Mouse (Mus musculus): ENCODE data around the gene Jade2. TPM values are rescaled to one million over a fixed set of nuclear protein-coding genes. Genes with fewer than 3 reads are reported as not detected.

Gene Jade2
- polyA plus RNA-seq, 1 experiment from 2014 or later, result 0.44 TPM

- H3K27me3 ChIP-seq (ENCODE audit: control insufficient read depth, insufficient read depth, low read length), result no peaks in the 10 kb centered on the region
- ATAC-seq (ENCODE audit: insufficient number of reproducible peaks, low FRiP score, low TSS enrichment, low read depth), result no peak
- no peaks in the 10 kb centered on the region for H3K4me1 ChIP-seq (ENCODE audit: control insufficient read depth, insufficient read depth, low read length)
- H3K27ac ChIP-seq (replicated peaks; ENCODE audit: low read depth, low read length), result no peak overlapping the region
- no peak overlapping the region for H3K9ac ChIP-seq (ENCODE audit: low read length)
- DNase-seq (ENCODE audit: low spot score), result no peak
- WGBS, result 96% methylated on average over 12 of the region's 12 CpGs
- H3K4me3 ChIP-seq (ENCODE audit: low read depth, low read length), result no peak overlapping the region
- no peak overlapping the region for H3K4me2 ChIP-seq (ENCODE audit: low read depth, severe bottlenecking)
- H3K9me3 ChIP-seq (ENCODE audit: control insufficient read depth, low read length), result no peaks in the 10 kb centered on the region
- no peaks in the 10 kb centered on the region for H3K36me3 ChIP-seq (ENCODE audit: control insufficient read depth, insufficient read depth, low read length)
These were observed 21.9 kb downstream of the Jade2 start for GRCm38 (mm10) chr11:51835598-51835997.

- H3K9me3 ChIP-seq (ENCODE audit: control insufficient read depth, low read length), result no peaks in the 10 kb centered on the region
- H3K9ac ChIP-seq (ENCODE audit: low read length), result no peak overlapping the region
- no peak overlapping the region for H3K27ac ChIP-seq (replicated peaks; ENCODE audit: low read depth, low read length)
- ATAC-seq (ENCODE audit: insufficient number of reproducible peaks, low FRiP score, low TSS enrichment, low read depth), result no peak
- no peak for DNase-seq (ENCODE audit: low spot score)
- H3K27me3 ChIP-seq (ENCODE audit: control insufficient read depth, insufficient read depth, low read length), result no peaks in the 10 kb centered on the region
- WGBS, result 94% methylated on average over 8 of the region's 8 CpGs
- H3K4me2 ChIP-seq (ENCODE audit: low read depth, severe bottlenecking), result no peak overlapping the region
- no peaks in the 10 kb centered on the region for H3K4me1 ChIP-seq (ENCODE audit: control insufficient read depth, insufficient read depth, low read length)
- no peak overlapping the region for H3K4me3 ChIP-seq (ENCODE audit: low read depth, low read length)
- no peaks in the 10 kb centered on the region for H3K36me3 ChIP-seq (ENCODE audit: control insufficient read depth, insufficient read depth, low read length)
These were observed 23.4 kb downstream of the Jade2 start for GRCm38 (mm10) chr11:51834067-51834411.

GRCm38 (mm10) chr11:51833393-51834066 lies 23.9 kb downstream of the Jade2 start:
- Histone ChIP-seq H3K9ac (ENCODE audit: low read length) (no peak overlapping the region), H3K27ac (replicated peaks; ENCODE audit: low read depth, low read length) (no peak overlapping the region), H3K4me3 (ENCODE audit: low read depth, low read length) (no peak overlapping the region), H3K4me1 (ENCODE audit: control insufficient read depth, insufficient read depth, low read length) (no peaks in the 10 kb centered on the region), H3K27me3 (ENCODE audit: control insufficient read depth, insufficient read depth, low read length) (no peaks in the 10 kb centered on the region), H3K9me3 (ENCODE audit: control insufficient read depth, low read length) (no peaks in the 10 kb centered on the region), H3K4me2 (ENCODE audit: low read depth, severe bottlenecking) (no peak overlapping the region), H3K36me3 (ENCODE audit: control insufficient read depth, insufficient read depth, low read length) (no peaks in the 10 kb centered on the region)
- ATAC-seq (ENCODE audit: insufficient number of reproducible peaks, low FRiP score, low TSS enrichment, low read depth) (no peak), DNase-seq (ENCODE audit: low spot score) (no peak)
- 87% methylated on average over 10 of the region's 10 CpGs for WGBS

GRCm38 (mm10) chr11:51832992-51833391 lies 24.5 kb downstream of the Jade2 start:
- no peak for ATAC-seq (ENCODE audit: insufficient number of reproducible peaks, low FRiP score, low TSS enrichment, low read depth)

GRCm38 (mm10) chr11:51831962-51832909 lies 25.2 kb downstream of the Jade2 start:
- no peak for ATAC-seq (ENCODE audit: insufficient number of reproducible peaks, low FRiP score, low TSS enrichment, low read depth)
- WGBS, result 60% methylated on average over 4 of the region's 4 CpGs
- no peak overlapping the region for H3K27ac ChIP-seq (replicated peaks; ENCODE audit: low read depth, low read length)

More at GRCm38 (mm10) chr11:51832992-51833391, 24.5 kb downstream of the Jade2 start:
- Histone ChIP-seq H3K4me2 (ENCODE audit: low read depth, severe bottlenecking) (no peak overlapping the region), H3K36me3 (ENCODE audit: control insufficient read depth, insufficient read depth, low read length) (no peaks in the 10 kb centered on the region), H3K4me3 (ENCODE audit: low read depth, low read length) (no peak overlapping the region), H3K27me3 (ENCODE audit: control insufficient read depth, insufficient read depth, low read length) (no peaks in the 10 kb centered on the region), H3K9me3 (ENCODE audit: control insufficient read depth, low read length) (no peaks in the 10 kb centered on the region), H3K27ac (replicated peaks; ENCODE audit: low read depth, low read length) (no peak overlapping the region), H3K4me1 (ENCODE audit: control insufficient read depth, insufficient read depth, low read length) (no peaks in the 10 kb centered on the region), H3K9ac (ENCODE audit: low read length) (no peak overlapping the region)
- WGBS, result 77% methylated on average over 5 of the region's 5 CpGs
- no peak for DNase-seq (ENCODE audit: low spot score)

GRCm38 (mm10) chr11:51824867-51825424 lies 32.5 kb downstream of the Jade2 start:
- no peaks in the 10 kb centered on the region for H3K27me3 ChIP-seq (ENCODE audit: control insufficient read depth, insufficient read depth, low read length)
- H3K4me2 ChIP-seq (ENCODE audit: low read depth, severe bottlenecking), result no peak overlapping the region
- no peak overlapping the region for H3K9ac ChIP-seq (ENCODE audit: low read length)
- 87% methylated on average over 19 of the region's 19 CpGs for WGBS
- H3K9me3 ChIP-seq (ENCODE audit: control insufficient read depth, low read length), result no peaks in the 10 kb centered on the region
- DNase-seq (ENCODE audit: low spot score) (no peak), ATAC-seq (ENCODE audit: insufficient number of reproducible peaks, low FRiP score, low TSS enrichment, low read depth) (no peak)
- no peak overlapping the region for H3K4me3 ChIP-seq (ENCODE audit: low read depth, low read length)
- no peak overlapping the region for H3K27ac ChIP-seq (replicated peaks; ENCODE audit: low read depth, low read length)
- no peaks in the 10 kb centered on the region for H3K4me1 ChIP-seq (ENCODE audit: control insufficient read depth, insufficient read depth, low read length)
- H3K36me3 ChIP-seq (ENCODE audit: control insufficient read depth, insufficient read depth, low read length), result no peaks in the 10 kb centered on the region

More at GRCm38 (mm10) chr11:51831962-51832909, 25.2 kb downstream of the Jade2 start:
- H3K4me3 ChIP-seq (ENCODE audit: low read depth, low read length), result no peak overlapping the region
- H3K9ac ChIP-seq (ENCODE audit: low read length), result no peak overlapping the region
- no peaks in the 10 kb centered on the region for H3K36me3 ChIP-seq (ENCODE audit: control insufficient read depth, insufficient read depth, low read length)
- H3K4me1 ChIP-seq (ENCODE audit: control insufficient read depth, insufficient read depth, low read length), result no peaks in the 10 kb centered on the region
- H3K4me2 ChIP-seq (ENCODE audit: low read depth, severe bottlenecking), result no peak overlapping the region
- H3K9me3 ChIP-seq (ENCODE audit: control insufficient read depth, low read length), result no peaks in the 10 kb centered on the region
- DNase-seq (ENCODE audit: low spot score), result no peak
- H3K27me3 ChIP-seq (ENCODE audit: control insufficient read depth, insufficient read depth, low read length), result no peaks in the 10 kb centered on the region

GRCm38 (mm10) chr11:51823963-51824753 lies 33.3 kb downstream of the Jade2 start:
- 90% methylated on average over 3 of the region's 3 CpGs for WGBS
- ATAC-seq (ENCODE audit: insufficient number of reproducible peaks, low FRiP score, low TSS enrichment, low read depth) (no peak), DNase-seq (ENCODE audit: low spot score) (no peak)
- H3K4me3 ChIP-seq (ENCODE audit: low read depth, low read length), result no peak overlapping the region
- no peak overlapping the region for H3K4me2 ChIP-seq (ENCODE audit: low read depth, severe bottlenecking)
- H3K9me3 ChIP-seq (ENCODE audit: control insufficient read depth, low read length), result no peaks in the 10 kb centered on the region
- no peaks in the 10 kb centered on the region for H3K4me1 ChIP-seq (ENCODE audit: control insufficient read depth, insufficient read depth, low read length)
- H3K36me3 ChIP-seq (ENCODE audit: control insufficient read depth, insufficient read depth, low read length), result no peaks in the 10 kb centered on the region
- H3K27me3 ChIP-seq (ENCODE audit: control insufficient read depth, insufficient read depth, low read length), result no peaks in the 10 kb centered on the region
- no peak overlapping the region for H3K9ac ChIP-seq (ENCODE audit: low read length)
- H3K27ac ChIP-seq (replicated peaks; ENCODE audit: low read depth, low read length), result no peak overlapping the region

GRCm38 (mm10) chr11:51823271-51823670 lies 34.2 kb downstream of the Jade2 start:
- WGBS, result 80% methylated on average over 11 of the region's 11 CpGs
- no peaks in the 10 kb centered on the region for H3K9me3 ChIP-seq (ENCODE audit: control insufficient read depth, low read length)
- no peak overlapping the region for H3K4me3 ChIP-seq (ENCODE audit: low read depth, low read length)
- H3K36me3 ChIP-seq (ENCODE audit: control insufficient read depth, insufficient read depth, low read length), result no peaks in the 10 kb centered on the region
- H3K4me2 ChIP-seq (ENCODE audit: low read depth, severe bottlenecking), result no peak overlapping the region
- no peaks in the 10 kb centered on the region for H3K4me1 ChIP-seq (ENCODE audit: control insufficient read depth, insufficient read depth, low read length)
- ATAC-seq (ENCODE audit: insufficient number of reproducible peaks, low FRiP score, low TSS enrichment, low read depth) (no peak), DNase-seq (ENCODE audit: low spot score) (no peak)
- no peak overlapping the region for H3K9ac ChIP-seq (ENCODE audit: low read length)
- H3K27ac ChIP-seq (replicated peaks; ENCODE audit: low read depth, low read length), result no peak overlapping the region
- no peaks in the 10 kb centered on the region for H3K27me3 ChIP-seq (ENCODE audit: control insufficient read depth, insufficient read depth, low read length)
